Mouse (Mus musculus): ENCODE data around the gene Gtsf1l. TPM values are rescaled to one million over a fixed set of nuclear protein-coding genes. Genes with fewer than 3 reads are reported as not detected.
A peak's percentile ranks its signal among the peaks of the same experiment; 100 is the strongest.

The Gtsf1l gene
- polyA plus RNA-seq (2012; rRNA removed): not detected in 2 replicates

DNA sequence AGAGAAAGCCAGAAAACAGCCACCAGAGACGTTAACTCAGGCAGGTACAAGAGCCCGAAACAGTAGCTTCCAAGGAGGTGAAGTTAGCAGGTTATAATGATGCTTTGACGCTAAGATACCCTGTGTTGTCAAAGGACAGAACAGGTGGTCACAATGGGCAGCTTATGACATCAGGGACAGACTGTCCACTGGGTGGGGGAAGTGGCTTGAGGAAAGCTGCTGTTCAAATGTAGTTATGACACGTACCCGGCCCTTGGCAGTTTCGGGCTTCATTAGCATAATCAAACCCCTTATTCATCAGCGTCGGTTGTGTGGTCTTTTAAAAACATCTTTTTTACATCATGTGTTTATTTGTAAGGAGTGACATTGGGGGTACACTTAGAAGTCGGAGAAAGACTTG, at the start of gene Gtsf1l:
Gene Gtsf1l, minus strand, starts transcription at position 128 of the 400 bp plus-strand sequence.
- no peak for DNase-seq (ENCODE audit: low spot score)

DNA sequence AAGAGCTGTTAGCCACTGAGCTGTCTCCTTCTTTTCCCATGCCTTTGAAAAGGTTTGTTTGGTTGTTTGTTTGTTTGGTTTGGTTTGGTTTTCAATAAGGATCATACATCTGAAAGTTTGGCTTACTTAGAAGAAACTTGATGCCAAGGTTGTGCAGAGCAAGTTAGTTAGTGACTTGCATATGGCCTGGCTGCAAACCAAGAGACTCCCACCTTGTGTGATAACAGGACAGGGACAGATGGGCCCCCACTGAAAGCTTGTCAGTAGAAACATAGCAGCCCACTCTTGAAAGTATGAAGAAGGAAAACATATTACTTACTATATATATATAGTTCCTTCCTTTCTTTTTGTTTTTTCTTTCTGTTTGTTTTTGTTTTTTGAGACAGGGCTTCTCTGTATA, 49.3 kb upstream of the Gtsf1l start:
- DNase-seq (ENCODE audit: low spot score): no peak

DNA sequence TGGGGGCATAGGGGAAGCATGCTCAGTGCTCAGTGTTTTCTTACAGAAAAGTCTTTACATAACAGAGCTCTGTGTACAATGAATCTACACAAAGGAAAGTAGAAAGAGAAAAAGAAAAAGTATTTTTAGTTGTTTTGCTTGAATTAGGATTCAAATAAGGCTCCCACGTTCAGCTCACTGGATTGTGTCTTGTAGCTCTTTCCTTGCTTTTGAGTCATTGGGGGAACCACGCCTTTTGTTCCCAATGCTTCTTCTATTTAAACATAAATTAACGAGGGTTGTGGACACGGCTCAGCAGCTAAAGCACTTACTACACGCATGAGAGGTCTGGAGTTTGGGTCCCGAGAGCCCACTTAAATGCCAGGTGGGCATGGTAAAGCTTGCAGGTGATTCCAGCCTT, 48.3 kb upstream of the Gtsf1l start:
- no peak for DNase-seq (ENCODE audit: low spot score)

DNA sequence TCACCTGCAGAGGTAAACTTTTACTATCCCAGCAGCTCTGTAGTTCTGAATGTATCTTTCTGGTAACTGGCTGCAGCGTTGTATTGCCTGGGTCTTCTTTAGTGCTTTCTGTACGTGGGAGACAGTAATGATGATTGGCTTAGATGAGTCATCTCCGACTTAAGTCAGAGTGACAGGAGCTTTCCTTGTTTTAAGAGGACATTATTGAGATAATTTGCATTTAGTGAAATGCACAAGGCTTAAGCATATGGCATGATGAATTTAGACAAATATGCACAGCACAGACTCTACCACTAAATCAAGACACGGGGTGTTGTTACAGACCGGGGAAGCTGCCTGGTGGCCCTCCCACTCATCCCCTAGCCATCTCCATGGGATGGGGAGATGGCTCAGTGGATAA, 44.7 kb upstream of the Gtsf1l start:
- DNase-seq (ENCODE audit: low spot score): no peak

DNA sequence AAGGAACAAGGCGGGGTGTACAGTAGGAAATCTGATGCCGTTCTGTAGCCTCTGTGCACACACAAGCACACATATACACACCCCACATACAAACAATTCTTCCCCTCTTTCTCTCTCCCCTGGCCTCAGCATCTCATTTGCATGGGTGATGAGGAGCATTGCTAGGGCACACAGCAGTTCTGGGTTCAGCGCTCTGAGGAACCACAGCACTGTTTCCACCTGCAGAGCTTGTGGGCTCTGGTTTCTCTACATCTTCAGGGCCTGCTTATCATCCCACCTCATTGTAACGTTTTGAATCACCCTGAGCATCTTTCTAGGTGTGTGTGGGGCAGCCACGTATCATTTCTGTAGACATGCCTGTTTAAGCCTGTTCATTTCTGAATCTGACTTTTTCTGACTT, 43.2 kb upstream of the Gtsf1l start:
- no peak for DNase-seq (ENCODE audit: low spot score)

- no peak for DNase-seq (ENCODE audit: low spot score)
Observed at GRCm38 (mm10) chr2:163123496-163123895, 35.8 kb upstream of the Gtsf1l start.

- no peak for DNase-seq (ENCODE audit: low spot score)
Observed at GRCm38 (mm10) chr2:163122319-163122718, 34.7 kb upstream of the Gtsf1l start.

DNA sequence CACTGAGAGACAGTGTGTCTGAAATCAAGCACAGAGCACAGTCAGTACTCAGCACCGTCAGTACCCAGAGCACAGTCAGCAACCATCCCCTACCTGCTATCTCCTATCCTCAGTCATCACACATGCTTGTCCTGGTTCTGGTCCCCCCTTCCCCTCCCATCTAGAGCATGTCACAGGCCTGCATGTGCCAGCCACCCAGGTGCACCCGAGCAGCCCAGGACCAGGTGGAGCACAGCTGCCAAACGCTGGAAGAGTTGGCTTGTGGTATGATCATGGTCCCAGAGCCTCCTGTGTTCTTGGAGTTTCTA, 33.7 kb upstream of the Gtsf1l start:
- DNase-seq (ENCODE audit: low spot score): no peak

- DNase-seq (ENCODE audit: low spot score): no peak
Observed at GRCm38 (mm10) chr2:163120626-163121352, 33.1 kb upstream of the Gtsf1l start.

DNA sequence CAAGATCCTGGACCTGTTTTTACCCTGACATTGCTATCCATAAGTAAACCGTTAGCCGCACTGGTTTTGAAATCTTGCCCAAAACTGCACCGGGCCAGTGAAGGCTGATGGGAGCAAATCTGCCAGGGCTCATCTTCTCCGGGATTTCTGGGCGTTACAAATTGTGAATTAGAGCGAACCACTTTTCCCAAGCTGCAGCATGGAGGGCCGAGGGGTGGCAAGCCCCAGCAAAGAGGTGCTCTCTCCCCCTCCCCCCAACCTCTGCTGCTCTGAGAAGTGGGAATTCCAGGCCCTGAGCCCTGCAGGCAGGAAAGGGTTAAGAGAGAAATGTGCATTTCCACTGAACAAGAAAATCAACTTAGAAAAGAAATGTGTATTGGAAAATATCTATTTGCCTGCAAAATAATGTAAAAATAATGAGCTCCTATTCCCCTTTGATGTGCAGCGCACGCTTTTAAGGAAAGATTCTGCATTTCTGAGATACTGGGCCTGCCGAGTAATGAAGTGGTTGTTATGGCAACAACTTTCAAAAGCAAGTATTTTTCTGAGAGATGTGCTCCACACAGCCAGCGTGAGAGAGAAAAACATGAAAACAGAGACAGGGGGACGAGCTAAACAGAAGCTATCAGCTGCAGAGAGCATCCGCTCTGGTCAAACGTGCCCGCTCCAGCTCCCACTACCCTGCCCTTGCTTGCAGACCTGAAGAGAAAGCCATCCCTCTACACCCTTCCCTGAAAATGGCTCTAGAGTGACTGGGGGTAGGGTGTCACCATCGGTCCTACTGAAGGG, 24.0 kb upstream of the Gtsf1l start:
- DNase-seq (ENCODE audit: low spot score): no peak

GRCm38 (mm10) chr2:163110706-163111105, 23.1 kb upstream of the Gtsf1l start:
- DNase-seq (ENCODE audit: low spot score): no peak

GRCm38 (mm10) chr2:163108385-163108784, 20.7 kb upstream of the Gtsf1l start:
- no peak for DNase-seq (ENCODE audit: low spot score)

- DNase-seq (ENCODE audit: low spot score): no peak
Observed at GRCm38 (mm10) chr2:163104086-163104770, 16.6 kb upstream of the Gtsf1l start.

DNA sequence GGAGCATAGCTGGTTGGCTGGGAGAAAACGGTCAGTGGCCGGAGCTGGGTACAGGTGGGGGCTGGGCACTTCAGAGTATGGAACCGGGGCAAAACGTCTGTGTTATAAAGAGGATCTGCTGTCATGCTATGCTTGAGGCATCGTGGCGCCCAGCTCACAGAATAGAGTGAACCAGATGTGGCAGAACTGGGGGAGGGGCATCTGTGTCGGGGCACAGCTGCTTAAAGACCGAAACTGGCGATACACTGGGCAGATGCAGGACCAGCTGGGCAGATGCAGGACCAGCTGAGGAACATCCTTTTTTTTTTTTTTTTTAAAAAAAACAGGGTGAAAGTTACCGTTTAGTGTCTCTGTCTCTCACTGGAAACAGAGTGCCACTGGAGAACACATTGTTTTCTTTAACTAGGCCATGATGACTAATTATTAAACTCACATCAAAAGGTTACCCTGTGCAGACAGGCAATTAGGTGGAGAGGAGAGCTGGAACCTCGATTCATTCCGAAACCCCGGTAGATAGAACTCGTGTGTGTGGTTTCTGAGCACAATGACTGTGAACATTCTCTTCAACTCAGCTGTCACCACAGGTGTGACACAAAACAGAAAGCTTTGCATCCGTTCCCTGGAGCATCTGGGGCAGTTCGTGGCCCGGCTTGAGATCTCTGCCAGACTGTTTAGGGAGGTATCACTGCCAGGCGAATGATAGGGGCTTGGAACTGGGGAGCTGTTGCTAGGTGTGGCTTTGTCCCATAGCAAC, 15.4 kb upstream of the Gtsf1l start:
- no peak for DNase-seq (ENCODE audit: low spot score)

DNA sequence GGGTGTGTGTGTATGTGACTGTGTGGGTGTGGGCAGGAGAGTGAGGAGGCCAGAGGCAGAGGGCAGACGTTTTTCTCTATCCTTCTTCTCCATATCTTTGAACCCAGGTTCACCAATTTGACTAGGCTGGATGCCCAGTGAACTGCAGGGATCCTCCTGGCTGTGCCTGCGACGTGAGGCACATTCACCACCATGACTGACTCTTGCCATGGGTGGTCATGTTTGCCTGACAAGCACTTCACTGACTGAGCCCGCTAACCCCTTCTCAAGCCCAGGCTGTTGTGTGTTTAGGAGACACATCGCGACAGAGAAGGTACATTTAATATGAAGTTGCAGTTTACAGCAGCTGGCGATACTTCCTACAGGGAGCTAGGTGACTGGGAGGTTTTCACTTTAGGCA, 14.6 kb upstream of the Gtsf1l start:
- no peak for DNase-seq (ENCODE audit: low spot score)

DNA sequence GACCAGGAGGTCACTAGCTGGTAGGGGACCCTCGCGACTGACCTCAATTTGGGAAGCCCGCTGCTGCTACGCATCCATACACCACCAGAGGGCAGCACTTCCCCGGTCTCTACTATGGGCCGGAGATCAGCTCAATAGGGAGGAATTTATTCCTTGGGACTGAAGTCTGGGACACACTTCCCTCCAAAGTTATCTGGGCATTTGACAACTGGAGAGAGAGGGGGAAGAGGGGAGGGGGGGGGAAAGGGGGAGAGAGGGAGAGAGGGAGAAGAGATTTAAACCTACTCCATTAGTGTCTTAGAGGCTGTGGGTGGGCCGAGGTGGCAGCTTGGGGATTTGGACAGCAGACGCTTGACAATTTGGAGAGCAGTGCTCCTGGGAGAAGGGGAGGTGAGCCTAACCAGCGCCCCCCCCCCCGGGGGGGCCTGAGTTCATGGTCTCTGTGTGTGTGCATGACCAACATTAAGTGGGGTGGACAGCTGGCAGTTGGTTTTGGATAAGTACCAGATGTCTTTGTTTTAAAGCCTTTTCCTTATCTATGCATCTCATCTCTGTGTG, 14.1 kb upstream of the Gtsf1l start:
- DNase-seq (ENCODE audit: low spot score): peak; percentile 57

GRCm38 (mm10) chr2:163100551-163100950, 12.9 kb upstream of the Gtsf1l start:
- no peak for DNase-seq (ENCODE audit: low spot score)

DNA sequence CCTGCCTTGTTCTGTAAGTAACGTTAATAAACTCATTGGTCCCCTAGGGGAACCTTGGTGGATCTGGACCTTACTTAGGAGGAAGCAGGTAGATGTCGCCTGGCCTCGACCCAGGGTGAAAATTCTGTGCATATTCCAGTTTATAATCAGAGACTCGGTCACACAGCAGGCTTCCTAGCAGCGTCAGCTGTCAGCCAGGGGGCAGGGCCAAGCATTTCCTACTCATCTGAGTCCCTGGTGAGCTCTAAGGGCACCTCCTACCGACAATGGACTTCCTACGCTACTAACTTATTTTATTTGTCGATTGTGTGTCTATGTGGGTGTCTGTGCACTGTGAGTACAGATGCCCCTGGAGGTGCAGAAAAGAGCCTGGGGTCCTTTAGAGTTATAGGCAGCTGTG, 12.3 kb upstream of the Gtsf1l start:
- DNase-seq (ENCODE audit: low spot score): no peak

- no peak for DNase-seq (ENCODE audit: low spot score)
Observed at GRCm38 (mm10) chr2:163095784-163096183, 8.1 kb upstream of the Gtsf1l start.

- DNase-seq (ENCODE audit: low spot score): no peak
Observed at GRCm38 (mm10) chr2:163094909-163095308, 7.3 kb upstream of the Gtsf1l start.

DNA sequence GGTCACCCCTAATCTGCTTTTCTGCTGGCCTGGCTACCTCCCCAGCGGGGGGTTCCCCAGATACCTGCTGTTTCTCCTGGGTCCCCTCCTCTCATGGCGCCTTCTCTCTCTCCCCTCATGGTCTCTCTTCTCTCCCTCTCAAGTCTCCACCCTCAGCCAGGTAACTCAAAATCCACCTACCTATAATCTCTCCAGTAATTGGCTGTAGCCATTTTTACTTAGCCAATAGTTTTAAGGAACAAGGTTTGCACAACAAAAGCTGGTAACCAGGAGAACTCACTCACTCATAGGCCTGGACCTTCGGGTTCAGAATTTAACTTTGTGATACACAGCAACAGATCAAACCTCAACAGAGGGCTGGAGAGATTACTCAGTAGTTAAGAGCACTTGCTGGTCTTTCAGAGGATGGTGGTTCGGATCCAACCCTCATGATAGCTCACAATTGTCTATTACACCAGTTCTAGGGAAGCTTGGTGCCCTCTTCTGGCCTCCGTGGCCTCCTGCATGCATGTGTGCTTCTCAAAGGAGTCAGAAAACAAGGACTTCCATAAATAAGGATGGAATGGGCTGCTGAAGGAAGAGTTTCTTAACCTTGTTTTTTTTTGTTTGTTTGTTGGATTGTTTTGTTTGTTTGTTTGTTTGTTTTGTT, 1.9 kb upstream of the Gtsf1l start:
- no peak for DNase-seq (ENCODE audit: low spot score)
